Comparison of ENCODE assay signal across 19 mouse cellular contexts in genomic region chr3:52393171-52393570, GRCm38 (mm10).
"Had no signal": no experiment of that assay in that cellular context is flagged by ENCODE, and none has a peak within 500 bp of the region (broad histone marks: within the 10 kb centered on the region; RNA-seq: fewer than 3 reads in every experiment).

No protein-coding gene starts in this region.

- ATAC-seq: hindbrain, embryonic 16.5 days; intestine, embryonic 15.5 days had no signal

- H3K4me2 ChIP-seq: intestine, embryonic 15.5 days; limb, embryonic 12.5 days; limb, embryonic 15.5 days; liver, embryonic 13.5 days; midbrain, embryonic 11.5 days; neural tube, embryonic 13.5 days had no signal

- H3K27ac ChIP-seq: intestine, embryonic 15.5 days; limb, embryonic 12.5 days; limb, embryonic 15.5 days; liver, embryonic 13.5 days; neural tube, embryonic 13.5 days had no signal

- H3K27me3 ChIP-seq: intestine, embryonic 15.5 days; limb, embryonic 15.5 days; liver, embryonic 13.5 days had no signal

- H3K36me3 ChIP-seq: intestine, embryonic 15.5 days; limb, embryonic 12.5 days; limb, embryonic 15.5 days; liver, embryonic 13.5 days; neural tube, embryonic 13.5 days had no signal

- DNase-seq: kidney, adult 11 months; kidney, postnatal 14 days; kidney, postnatal 4 days; left cerebral cortex, postnatal 4 days; liver, embryonic 13.5 days; lung, postnatal 36 days; midbrain, embryonic 14.5 days; retina, postnatal 1 day; right cerebral cortex, postnatal 25 days; spleen, adult 18-20 months; thymus, adult 2 months; thymus, postnatal 14 days; thymus, postnatal 4 days had no signal

- H3K4me3 ChIP-seq: intestine, embryonic 15.5 days; limb, embryonic 12.5 days; limb, embryonic 15.5 days; liver, embryonic 13.5 days; neural tube, embryonic 13.5 days had no signal

- H3K9me3 ChIP-seq: intestine, embryonic 15.5 days; limb, embryonic 15.5 days; liver, embryonic 13.5 days; neural tube, embryonic 13.5 days had no signal

- H3K4me1 ChIP-seq: limb, embryonic 15.5 days; neural tube, embryonic 13.5 days had no signal

- H3K9ac ChIP-seq: intestine, embryonic 15.5 days; limb, embryonic 12.5 days; limb, embryonic 15.5 days; liver, embryonic 13.5 days; neural tube, embryonic 13.5 days had no signal
